Mouse (Mus musculus) limb, embryonic 14.5 days (tissue): ENCODE measurements at regions not wholly inside any gene's neighbourhood (a gene's known extent, or its start where the extent isn't known, plus 50 kb on each side); places are given as distances from the start of the nearest gene placed in this dataset.

ENCODE experiments used
- ATAC-seq: fragments of 200-750 bp; cut with Nextera tagmentation; 2 replicates; pipeline ENCODE4 v1.8.0; 2017; ENCODE audit warnings: low read depth, moderate number of reproducible peaks, moderate TSS enrichment; ENCODE audit not compliant: low FRiP score
- DNase-seq: peaks from one replicate; pipeline ENCODE4 v3.0.0-alpha.2; 2015; ENCODE audit warnings: low spot score
- H3K27ac ChIP-seq: fragments of 300-500 bp; sonication (generic); replicated peaks from 2 replicates; pipeline ENCODE4 v1.5.1; 2014; ENCODE audit warnings: low read depth, mild to moderate bottlenecking, low read length, moderate library complexity, mixed read lengths
- H3K27me3 ChIP-seq: fragments of 300-500 bp; sonication (generic); 2 replicates; pipeline ENCODE4 v1.6.1; 2014; ENCODE audit warnings: low read length, mixed read lengths; ENCODE audit not compliant: control insufficient read depth, insufficient read depth
- H3K36me3 ChIP-seq: fragments of 300-500 bp; sonication (generic); 2 replicates; pipeline ENCODE4 v1.6.1; 2014; ENCODE audit warnings: mild to moderate bottlenecking, low read length, moderate library complexity, mixed read lengths; ENCODE audit not compliant: control insufficient read depth, insufficient read depth
- H3K4me1 ChIP-seq: fragments of 300-500 bp; sonication (generic); 2 replicates; pipeline ENCODE4 v1.6.1; 2014; ENCODE audit warnings: antibody characterized with exemption, low read length, mixed read lengths; ENCODE audit not compliant: control insufficient read depth, insufficient read depth
- H3K4me2 ChIP-seq: fragments of 300-500 bp; sonication (generic); replicated peaks from 2 replicates; pipeline ENCODE4 v1.6.1; 2014; ENCODE audit warnings: low read depth, mild to moderate bottlenecking, low read length, moderate library complexity; ENCODE audit not compliant: severe bottlenecking
- H3K4me3 ChIP-seq: fragments of 300-500 bp; sonication (generic); replicated peaks from 2 replicates; pipeline ENCODE4 v1.5.1; 2014; ENCODE audit warnings: low read length
- H3K9ac ChIP-seq: fragments of 300-500 bp; sonication (generic); 2 replicates; pipeline ENCODE4 v1.6.1; 2014; ENCODE audit warnings: mild to moderate bottlenecking, low read depth, low read length, moderate library complexity; ENCODE audit not compliant: severe bottlenecking
- H3K9me3 ChIP-seq: fragments of 300-500 bp; sonication (generic); 2 replicates; pipeline ENCODE4 v1.6.1; 2016; ENCODE audit warnings: low read length; ENCODE audit not compliant: control insufficient read depth
- POLR2A ChIP-seq: fragments of 200-500 bp; IDR thresholded peaks from 2 replicates; pipeline ENCODE4 v1.8.0; 2012; ENCODE audit warnings: inconsistent platforms, mild to moderate bottlenecking, moderate library complexity, borderline replicate concordance; ENCODE audit not compliant: insufficient read depth, insufficient read length; ENCODE audit errors: extremely low read depth
- WGBS: fragments of 180-500 bp; shearing (Covaris S2); extraction: QIAGEN DNeasy Blood & Tissue Kit; methylation state at CpG from one replicate; pipeline ENCODE4 v1.1.7; 2014; 5-methylcytosine and 5-hydroxymethylcytosine counted together

DNA sequence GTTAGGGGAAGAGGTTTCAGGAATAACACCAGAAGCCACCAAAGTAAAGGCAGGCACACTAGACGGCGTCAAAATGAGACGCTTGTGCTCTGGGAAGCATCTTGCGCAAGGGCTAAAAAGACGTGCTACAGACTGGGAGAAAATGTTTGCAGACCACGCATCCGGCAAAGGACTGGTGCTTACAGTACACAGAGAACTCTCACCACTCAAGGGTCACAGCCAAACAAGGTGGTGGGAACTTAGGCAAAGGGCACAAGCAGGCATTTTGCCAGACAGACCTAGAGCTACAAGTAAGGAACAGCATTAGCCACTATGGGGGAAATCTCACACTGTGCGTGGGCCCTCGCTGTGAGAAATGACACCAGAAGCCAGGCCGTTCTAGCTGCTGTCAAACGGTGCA lies 62.5 kb downstream of the Cryaa start:
- no peak for ATAC-seq
- no peak overlapping the region for H3K9ac ChIP-seq
- no peak overlapping the region for H3K27ac ChIP-seq

DNA sequence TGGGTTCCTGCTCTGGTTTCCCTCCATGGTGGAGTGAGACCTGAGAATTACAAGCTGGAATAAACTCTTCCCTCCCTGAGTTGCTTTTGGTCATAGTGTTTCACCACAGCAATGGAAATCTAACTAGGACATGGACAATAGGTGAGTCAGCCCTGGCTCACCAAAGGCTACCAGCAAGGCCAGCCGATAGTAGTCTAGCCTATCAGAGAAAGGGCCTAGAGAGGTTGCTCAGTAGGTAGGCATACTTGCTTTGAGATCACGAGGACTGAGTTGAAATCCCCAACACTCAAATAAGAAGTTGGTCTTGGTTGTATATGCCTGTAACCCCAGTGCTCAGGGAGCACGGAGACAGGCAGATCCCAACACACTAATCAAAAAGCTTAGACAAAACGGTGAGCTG lies 66.0 kb downstream of the Cryaa start:
- TF ChIP-seq POLR2A = no peak
- WGBS = 86% methylated on average over 4 of the region's 4 CpGs
- no peak for ATAC-seq

More for the DNA sequence above, 62.5 kb downstream of the Cryaa start:
- H3K36me3 ChIP-seq = no peaks in the 10 kb centered on the region
- no peak overlapping the region for H3K4me3 ChIP-seq
- no peaks in the 10 kb centered on the region for H3K27me3 ChIP-seq
- H3K9me3 ChIP-seq = no peaks in the 10 kb centered on the region
- 68% methylated on average over 11 of the region's 11 CpGs for WGBS
- no peak overlapping the region for H3K4me2 ChIP-seq
- TF ChIP-seq POLR2A = no peak
- peaks cover 10% of the 10 kb centered on the region for H3K4me1 ChIP-seq
- DNase-seq = no peak

DNA sequence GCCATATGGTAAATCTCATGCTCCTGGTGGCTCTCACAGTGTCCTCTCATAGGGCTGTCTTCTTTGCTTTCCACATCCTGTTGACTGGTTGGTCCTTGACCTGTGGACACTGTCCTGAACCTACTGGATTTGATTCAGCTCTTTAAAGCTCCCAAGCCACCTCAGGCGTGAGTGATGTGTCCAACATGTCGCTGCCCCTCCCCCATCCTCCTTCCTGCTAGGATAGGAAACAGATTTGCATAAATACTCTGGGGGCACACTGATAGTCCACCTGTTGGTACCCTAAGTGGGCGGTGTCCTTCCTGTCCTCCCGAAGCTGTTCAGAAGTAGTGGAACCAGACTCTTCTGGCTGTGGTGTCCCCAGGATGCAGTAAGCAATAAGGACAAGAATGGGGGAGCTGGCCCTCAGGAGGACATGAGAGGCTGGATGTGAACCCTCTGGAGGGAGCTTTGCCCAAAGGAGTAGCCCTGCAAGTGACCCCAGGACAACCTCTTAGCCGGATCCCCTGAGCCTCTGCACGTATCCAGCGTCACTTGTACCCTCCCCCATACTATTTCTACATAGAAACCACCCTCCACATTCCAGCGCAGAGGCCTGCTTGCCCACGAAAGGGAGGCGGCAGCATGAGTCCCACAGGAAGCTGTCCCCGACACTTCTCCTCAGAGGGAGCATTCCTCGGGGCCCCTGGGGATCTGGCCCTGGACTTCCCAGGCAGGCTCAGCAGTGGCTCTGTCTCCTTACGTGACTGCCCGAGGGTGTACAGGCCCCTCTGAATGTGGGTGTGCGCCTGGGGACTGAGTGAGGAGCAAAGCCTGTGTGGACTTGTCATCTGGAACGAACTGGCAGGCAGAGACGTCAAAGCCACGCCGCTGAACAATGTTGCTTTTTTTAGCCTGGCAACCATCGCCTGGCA lies 68.8 kb downstream of the Cryaa start:
- H3K27ac ChIP-seq = peak overlapping the region; percentile 9; the same call in 1 of the 2 replicates
- no peaks in the 10 kb centered on the region for H3K9me3 ChIP-seq
- 34% methylated on average over 19 of the region's 20 CpGs for WGBS
- H3K4me1 ChIP-seq = peaks cover 7% of the 10 kb centered on the region
- no peak overlapping the region for H3K9ac ChIP-seq
- no peaks in the 10 kb centered on the region for H3K27me3 ChIP-seq
- no peak overlapping the region for H3K4me2 ChIP-seq
- DNase-seq (peak; percentile 57), ATAC-seq (peak; percentile 53)
- H3K36me3 ChIP-seq = no peaks in the 10 kb centered on the region
- H3K4me3 ChIP-seq = no peak overlapping the region
- no peak for TF ChIP-seq POLR2A

More for the DNA sequence above, 66.0 kb downstream of the Cryaa start:
- no peaks in the 10 kb centered on the region for H3K27me3 ChIP-seq
- no peak overlapping the region for H3K4me2 ChIP-seq
- H3K36me3 ChIP-seq = no peaks in the 10 kb centered on the region
- DNase-seq = no peak
- H3K9ac ChIP-seq = no peak overlapping the region
- no peak overlapping the region for H3K4me3 ChIP-seq
- no peak overlapping the region for H3K27ac ChIP-seq
- no peaks in the 10 kb centered on the region for H3K9me3 ChIP-seq
- peaks cover 17% of the 10 kb centered on the region for H3K4me1 ChIP-seq

DNA sequence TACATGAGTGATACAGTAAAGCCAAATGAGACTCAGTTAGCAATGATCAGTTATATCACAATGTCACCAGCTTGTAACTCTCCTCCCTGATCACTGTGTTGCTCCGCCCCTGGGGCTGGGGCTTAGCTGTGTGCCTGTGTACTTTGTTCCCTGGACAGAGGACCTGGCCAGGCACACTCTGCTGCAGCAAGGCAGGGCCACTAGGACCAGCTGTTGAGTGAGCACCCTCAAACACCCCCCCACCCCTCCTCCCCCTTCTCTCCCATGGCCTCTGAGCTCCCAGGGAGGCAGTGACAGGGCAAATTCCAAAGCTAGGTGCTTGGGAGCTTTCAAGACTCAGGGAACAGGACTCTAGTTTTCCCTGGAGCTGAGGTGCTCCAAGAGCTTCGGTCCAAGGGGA lies 70.0 kb downstream of the Cryaa start:
- Histone ChIP-seq H3K9me3 (no peaks in the 10 kb centered on the region), H3K4me3 (no peak overlapping the region), H3K27ac (no peak overlapping the region), H3K27me3 (no peaks in the 10 kb centered on the region), H3K36me3 (no peaks in the 10 kb centered on the region), H3K4me2 (no peak overlapping the region), H3K9ac (no peak overlapping the region), H3K4me1 (peaks cover 7% of the 10 kb centered on the region)
- ATAC-seq (no peak), DNase-seq (no peak)
- no peak for TF ChIP-seq POLR2A
- WGBS = 70% methylated on average over 2 of the region's 2 CpGs

DNA sequence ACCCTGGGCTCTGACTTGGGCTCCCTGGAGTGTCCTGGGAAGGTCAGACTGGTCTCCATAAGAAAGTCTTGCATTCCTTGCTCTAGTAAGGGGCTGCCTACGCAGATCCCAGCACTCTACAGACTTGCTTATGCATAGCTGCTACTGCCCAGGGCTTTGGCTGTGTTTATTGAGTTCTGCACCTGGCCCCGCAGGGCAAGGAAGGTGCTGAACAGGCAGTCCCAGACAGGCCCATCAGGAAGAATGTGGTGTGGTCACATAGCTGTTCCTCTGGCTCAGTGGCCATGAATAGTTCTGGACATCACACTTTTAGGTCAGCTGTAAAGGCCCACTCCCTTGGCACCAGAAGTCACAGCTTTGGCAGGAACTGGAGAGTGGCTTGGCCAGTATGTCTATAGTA lies 70.6 kb downstream of the Cryaa start:
- no peaks in the 10 kb centered on the region for H3K27me3 ChIP-seq
- no peak for DNase-seq

More for the DNA sequence above, 70.6 kb downstream of the Cryaa start:
- no peak for TF ChIP-seq POLR2A
- Histone ChIP-seq H3K4me3 (no peak overlapping the region), H3K4me1 (peaks cover 7% of the 10 kb centered on the region), H3K9me3 (no peaks in the 10 kb centered on the region), H3K4me2 (no peak overlapping the region), H3K36me3 (no peaks in the 10 kb centered on the region), H3K9ac (no peak overlapping the region), H3K27ac (0 out of 2 replicates have a peak overlapping the region, but pooled peaks have one; percentile 48)
- ATAC-seq = no peak
- WGBS = 77% methylated on average over 2 of the region's 2 CpGs
